Mouse (Mus musculus) CH12.LX (cell line): ENCODE data around the gene Cct3. TPM values are rescaled to one million over a fixed set of nuclear protein-coding genes. Genes with fewer than 3 reads are reported as not detected.

Experiments used
- DNase-seq: peaks from one replicate; pipeline ENCODE4 v3.0.0-alpha.2; 2013; ENCODE audit errors: extremely low read depth
- H3K27ac ChIP-seq: 2 replicates; pipeline ENCODE4 v1.5.1; 2012; ENCODE audit warnings: low read depth, mild to moderate bottlenecking, control low read depth, moderate library complexity; ENCODE audit not compliant: insufficient read depth
- H3K27me3 ChIP-seq: replicated peaks from 2 replicates; pipeline ENCODE3; 2012; ENCODE audit warnings: inconsistent platforms
- H3K36me3 ChIP-seq, 2 experiments: replicated peaks in 1 of 2; 2 replicates each; pipeline versions ENCODE3 to v1.6.1; 2012; ENCODE audit warnings: inconsistent platforms in 1 of 2, low read length in 1 of 2, mild to moderate bottlenecking in 1 of 2, mixed read lengths in 1 of 2, moderate library complexity in 1 of 2; ENCODE audit not compliant: control insufficient read depth in 1 of 2, insufficient read depth in 1 of 2
- H3K4me1 ChIP-seq, 2 experiments: 2 replicates each; pipeline ENCODE4 v1.6.1; 2012; ENCODE audit warnings: inconsistent platforms in 1 of 2, moderate library complexity in 1 of 2; ENCODE audit not compliant: insufficient read depth in 2 of 2, control insufficient read depth in 1 of 2
- H3K4me2 ChIP-seq: 2 replicates; pipeline ENCODE4 v1.6.1; 2012; ENCODE audit warnings: low read depth, mild to moderate bottlenecking, control low read depth; ENCODE audit not compliant: poor library complexity, insufficient read depth, severe bottlenecking
- H3K4me3 ChIP-seq, 3 experiments: fragments of 150-350 bp in 1 of 3; sonication (generic) in 1 of 3; replicated peaks in 1 of 3; 2 replicates each; pipeline versions ENCODE3 to v1.5.1; 2011 to 2012; ENCODE audit warnings: low read depth in 2 of 3, low read length in 2 of 3, mild to moderate bottlenecking in 2 of 3, moderate library complexity in 2 of 3, control low read depth in 1 of 3, improper control_type of control experiment in 1 of 3, inconsistent platforms in 1 of 3, mixed read lengths in 1 of 3; ENCODE audit not compliant: poor library complexity in 1 of 3
- H3K79me2 ChIP-seq: replicated peaks from 2 replicates; pipeline ENCODE4 v1.6.1; 2012; ENCODE audit warnings: mild to moderate bottlenecking, moderate library complexity; ENCODE audit not compliant: control insufficient read depth, poor library complexity, insufficient read depth, severe bottlenecking; ENCODE audit errors: extremely low read depth
- H3K9ac ChIP-seq: 2 replicates; pipeline ENCODE4 v1.6.1; 2012; ENCODE audit warnings: low read depth, mild to moderate bottlenecking, control low read depth, moderate library complexity; ENCODE audit not compliant: insufficient read depth
- H3K9me3 ChIP-seq: replicated peaks from 2 replicates; pipeline ENCODE3; 2012; ENCODE audit warnings: low read length, inconsistent platforms, mixed read lengths
- BHLHE40 ChIP-seq: IDR thresholded peaks from 2 replicates; pipeline ENCODE4 v1.6.1; 2011; ENCODE audit warnings: mild to moderate bottlenecking, low read depth, low read length, improper control_type of control experiment
- CTCF ChIP-seq, 2 experiments: IDR thresholded peaks in 1 of 2; conservative IDR thresholded peaks in 1 of 2; 2 replicates each; pipeline ENCODE4 v1.5.1; 2011 to 2012; ENCODE audit warnings: low read depth in 2 of 2, low read length in 2 of 2, improper control_type of control experiment in 1 of 2, inconsistent platforms in 1 of 2, mild to moderate bottlenecking in 1 of 2, moderate library complexity in 1 of 2
- E2F4 ChIP-seq: IDR thresholded peaks from 2 replicates; pipeline ENCODE4 v1.6.1; 2011; ENCODE audit warnings: low read depth, low read length, improper control_type of control experiment; ENCODE audit not compliant: insufficient replicate concordance
- ELF1 ChIP-seq: IDR thresholded peaks from 2 replicates; pipeline ENCODE4 v1.6.1; 2014; ENCODE audit warnings: low read depth, mild to moderate bottlenecking, inconsistent platforms, low read length, improper control_type of control experiment
- GABPA ChIP-seq: IDR thresholded peaks from 2 replicates; pipeline ENCODE4 v1.6.1; 2012; ENCODE audit warnings: low read depth, low read length, improper control_type of control experiment, inconsistent platforms; ENCODE audit not compliant: insufficient replicate concordance
- IRF4 ChIP-seq: IDR thresholded peaks from 2 replicates; pipeline ENCODE4 v1.6.1; 2014; ENCODE audit warnings: low read depth, mild to moderate bottlenecking, inconsistent platforms, low read length, improper control_type of control experiment
- JUN ChIP-seq: IDR thresholded peaks from 2 replicates; pipeline ENCODE4 v1.6.1; 2011; ENCODE audit warnings: low read depth, mild to moderate bottlenecking, low read length, improper control_type of control experiment, moderate library complexity; ENCODE audit not compliant: insufficient read depth
- JUND ChIP-seq: conservative IDR thresholded peaks from 2 replicates; pipeline ENCODE4 v1.6.1; 2011; ENCODE audit warnings: low read depth, low read length, improper control_type of control experiment
- MAFK ChIP-seq: IDR thresholded peaks from 2 replicates; pipeline ENCODE4 v1.6.1; 2011; ENCODE audit warnings: low read length, improper control_type of control experiment; ENCODE audit not compliant: insufficient replicate concordance
- NELFE ChIP-seq: IDR thresholded peaks from 2 replicates; pipeline ENCODE4 v1.6.1; 2011; ENCODE audit warnings: low read depth, low read length, improper control_type of control experiment
- NRF1 ChIP-seq: IDR thresholded peaks from 2 replicates; pipeline ENCODE4 v1.6.1; 2014; ENCODE audit warnings: low read depth, mild to moderate bottlenecking, inconsistent platforms, low read length, improper control_type of control experiment, moderate library complexity
- POLR2A ChIP-seq: IDR thresholded peaks from 2 replicates; pipeline ENCODE4 v1.6.1; 2011; ENCODE audit warnings: low read depth, mild to moderate bottlenecking, improper control_type of control experiment, low read length
- RAD21 ChIP-seq: IDR thresholded peaks from 2 replicates; pipeline ENCODE4 v1.6.1; 2011; ENCODE audit warnings: low read depth, mild to moderate bottlenecking, low read length, improper control_type of control experiment, moderate library complexity
- RCOR1 ChIP-seq: conservative IDR thresholded peaks from 2 replicates; pipeline ENCODE4 v1.6.1; 2012; ENCODE audit warnings: low read depth, mild to moderate bottlenecking, inconsistent platforms, low read length, improper control_type of control experiment
- SIN3A ChIP-seq: IDR thresholded peaks from 2 replicates; pipeline ENCODE4 v1.6.1; 2012; ENCODE audit warnings: low read length, improper control_type of control experiment, inconsistent platforms
- SMC3 ChIP-seq: IDR thresholded peaks from 2 replicates; pipeline ENCODE4 v1.6.1; 2011; ENCODE audit warnings: low read depth, low read length, improper control_type of control experiment
- TCF12 ChIP-seq: IDR thresholded peaks from 2 replicates; pipeline ENCODE4 v1.6.1; 2014; ENCODE audit warnings: low read depth, mild to moderate bottlenecking, inconsistent platforms, low read length, improper control_type of control experiment
- UBTF ChIP-seq: IDR thresholded peaks from 2 replicates; pipeline ENCODE4 v1.6.1; 2012; ENCODE audit warnings: low read depth, mild to moderate bottlenecking, inconsistent platforms, low read length, improper control_type of control experiment, moderate library complexity
- ZMIZ1 ChIP-seq: IDR thresholded peaks from 2 replicates; pipeline ENCODE4 v1.6.1; 2012; ENCODE audit warnings: low read depth, mild to moderate bottlenecking, inconsistent platforms, low read length, improper control_type of control experiment
- dilution Hi-C: fragments of 300-500 bp; cut with MboI; formaldehyde crosslinking; loops from 2 replicates; pipeline ENCODE4 v1.14.3; 2020; ENCODE audit warnings: low sequenced_read_pairs; ENCODE audit not compliant: extremely low pct_unique_long_range_greater_than_20kb, extremely low pct_ligation_motif_present
- in situ Hi-C: fragments of 300-500 bp; cut with MboI; formaldehyde crosslinking; loops from 3 replicates; pipeline ENCODE4 v1.14.3; 2019; ENCODE audit warnings: low sequenced_read_pairs, low pct_ligation_motif_present, low pct_unique_long_range_greater_than_20kb, mixed read lengths
- polyA plus RNA-seq: library from polyadenylated mRNA; unstranded; fragments of >175 nt; gene quantifications from 2 replicates; pipeline ENCODE4 v1.2.1, GENCODE M21; 2012; ENCODE audit warnings: low read depth; ENCODE audit not compliant: insufficient read length
- total RNA-seq, 2 experiments: library from RNA; depleted of rRNA; stranded (reverse); fragments of 300-350 nt in 1 of 2; fragments of >200 nt in 1 of 2; gene quantifications; 2 replicates each; pipeline ENCODE4 v1.2.3; 2012 to 2014

The Cct3 gene
- total and polyA plus RNA-seq, 3 experiments: 546 to 755 (median 742) TPM

GRCm38 (mm10) chr3:88276121-88276520 lies 20.8 kb upstream of the Cct3 start:
- DNase-seq: no peak
- TF ChIP-seq ZMIZ1 (no peak), JUND (no peak), NELFE (no peak), SIN3A (no peak), MAFK (no peak), E2F4 (no peak), GABPA (no peak), NRF1 (no peak), BHLHE40 (no peak)
- TF ChIP-seq, all 38 proteins: peak for 0
- Histone ChIP-seq H3K79me2 (no peaks in the 10 kb centered on the region), H3K27ac (no peak overlapping the region), H3K4me1 (no peaks in the 10 kb centered on the region), H3K36me3 (no peaks in the 10 kb centered on the region), H3K27me3 (no peaks in the 10 kb centered on the region), H3K4me3 (no peak overlapping the region), H3K9me3 (no peaks in the 10 kb centered on the region), H3K9ac (no peak overlapping the region), H3K4me2 (no peak overlapping the region)
- dilution Hi-C loops (no loop called here), in situ Hi-C loops (no loop called here)

- Histone ChIP-seq H3K27ac (no peak overlapping the region), H3K27me3 (no peaks in the 10 kb centered on the region), H3K9ac (no peak overlapping the region), H3K36me3 (no peaks in the 10 kb centered on the region), H3K4me3 (no peak overlapping the region), H3K9me3 (no peaks in the 10 kb centered on the region), H3K4me2 (no peak overlapping the region), H3K4me1 (no peaks in the 10 kb centered on the region), H3K79me2 (no peaks in the 10 kb centered on the region)
- no peak for DNase-seq
- TF ChIP-seq CTCF (conservative IDR thresholded peaks at IDR 0.05 in 1 of 2, IDR thresholded peaks at IDR 0.05 in 1 of 2; ENCODE audit: low read depth in 2 of 2, low read length in 2 of 2): peak in 1 of 2 experiments; percentile 64; a peak in 2 of 4 replicates
- peak; percentile 44 for TF ChIP-seq SMC3
- TF ChIP-seq RCOR1: no peak
- TF ChIP-seq RAD21: peak; percentile 48
- TF ChIP-seq NRF1: no peak
- no peak for TF ChIP-seq IRF4
- TF ChIP-seq ZMIZ1: no peak
- dilution Hi-C loops (no loop called here), in situ Hi-C loops (no loop called here)
These were observed 20.3 kb upstream of the Cct3 start for GRCm38 (mm10) chr3:88276529-88277143.

- peaks cover 1 to 10% of the 10 kb centered on the region in 2 experiments for H3K36me3 ChIP-seq
- H3K27me3 ChIP-seq: no peaks in the 10 kb centered on the region
- no peaks in the 10 kb centered on the region for H3K4me1 ChIP-seq
- H3K4me2 ChIP-seq: no peak overlapping the region
- H3K9ac ChIP-seq: no peak overlapping the region
- in situ Hi-C loops (no loop called here), dilution Hi-C loops (no loop called here)
- H3K4me3 ChIP-seq: no peak overlapping the region
- no peak overlapping the region for H3K27ac ChIP-seq
- TF ChIP-seq ELF1 (no peak), E2F4 (no peak), BHLHE40 (no peak), JUN (no peak), UBTF (no peak), TCF12 (no peak), SIN3A (no peak), MAFK (no peak), POLR2A (no peak)
- H3K9me3 ChIP-seq: no peaks in the 10 kb centered on the region
- H3K79me2 ChIP-seq: no peaks in the 10 kb centered on the region
- DNase-seq: no peak
These were observed 16.9 kb upstream of the Cct3 start for GRCm38 (mm10) chr3:88280035-88280434.
